In genomic region chr6:86396581-86397256, GRCm38 (mm10) we compare ENCODE assay signal across 8 mouse cellular contexts. TPM values are rescaled to one million over a fixed set of nuclear protein-coding genes. Genes with fewer than 3 reads are reported as not detected.
A peak's percentile ranks its signal among the peaks of the same experiment; 100 is the strongest.
DNase-seq lines count a peak whose midpoint lies in the region; ATAC-seq lines count a peak whose summit lies in the region.

Gene Pcyox1, minus strand, starts transcription at chr6:86397154.

- peak within 1 kb of the TSS; percentile 90 for H3K9ac ChIP-seq in hindbrain, embryonic 15.5 days

- peak within 1 kb of the TSS; percentile 84 for H3K4me2 ChIP-seq in hindbrain, embryonic 15.5 days

- WGBS in hindbrain, embryonic 15.5 days, result under 1% methylated on average over 51 of the region's 51 CpGs

- H3K4me3 ChIP-seq in hindbrain, embryonic 15.5 days, result peak within 1 kb of the TSS; percentile 78

- peaks cover 28% of the 10 kb centered on the region for H3K4me1 ChIP-seq in hindbrain, embryonic 15.5 days (replicated peaks)

- H3K36me3 ChIP-seq in hindbrain, embryonic 15.5 days, result peaks cover 10% of the 10 kb centered on the region

- DNase-seq in ZHBTc4 (ENCODE audit: low read depth, low spot score), result peak; percentile 89
- DNase-seq in cerebellum, postnatal 4 days (ENCODE audit: low spot score in 2 of 2), result peak; percentile 65 to 88
- DNase-seq in gastrocnemius, adult 18-20 months (ENCODE audit: low spot score), result peak; percentile 87
- DNase-seq in left cerebral cortex, adult 11 months (ENCODE audit: low spot score), result peak; percentile 76
- peak; percentile 91 for DNase-seq in lung, postnatal 36 days
- DNase-seq in retina, postnatal 1 day, result peak; percentile 92
- DNase-seq in thymus, postnatal 4 days, result peak; percentile 92

- peak; percentile 93 for ATAC-seq in hindbrain, embryonic 15.5 days (ENCODE audit: low FRiP score, low read depth)

- no peaks in the 10 kb centered on the region for H3K27me3 ChIP-seq in hindbrain, embryonic 15.5 days

- H3K9me3 ChIP-seq in hindbrain, embryonic 15.5 days, result no peaks in the 10 kb centered on the region

- peak within 1 kb of the TSS; percentile 90 for H3K27ac ChIP-seq in hindbrain, embryonic 15.5 days (replicated peaks)

RNA-seq across cellular contexts. Expression of gene Pcyox1, which starts in this region (rescaled TPM):
- total RNA-seq in gastrocnemius, adult 18-20 months (2021), result 10 to 100 TPM; 50.6 to 54.0 TPM
- 84.7 and 90.1 TPM in 2 replicates for polyA plus RNA-seq in hindbrain, embryonic 15.5 days (2015; fragmentation: Nextera tagmentation; extraction: Ambion mirVana)

Comparison
In these comparisons a context has a peak if more than half of its experiments do, and no peak if none do; other contexts are left out.
1. Peak in every context shown above with its lines: DNase-seq, ATAC-seq, H3K4me3 ChIP-seq and H3K27ac ChIP-seq.